Mouse (Mus musculus): ENCODE measurements around the gene Kcnq1. TPM values are rescaled to one million over a fixed set of nuclear protein-coding genes. Genes with fewer than 3 reads are reported as not detected.

Kcnq1 gene
- total and polyA plus RNA-seq, 2 experiments from 2014 or later: 1.00 to 2.0 TPM

- Histone ChIP-seq H3K36me3 (ENCODE audit: insufficient read depth) (no peaks in the 10 kb centered on the region), H3K9ac (no peak overlapping the region), H3K4me2 (ENCODE audit: low read depth) (no peak overlapping the region), H3K9me3 (ENCODE audit: low read length) (no peaks in the 10 kb centered on the region), H3K4me3 (ENCODE audit: low read depth, low read length) (no peak overlapping the region), H3K27ac (ENCODE audit: low read depth, low read length) (no peak overlapping the region), H3K4me1 (ENCODE audit: insufficient read depth) (no peaks in the 10 kb centered on the region), H3K27me3 (ENCODE audit: insufficient read depth, low read length) (peaks cover 30% of the 10 kb centered on the region)
- DNase-seq: no peak
- TF ChIP-seq CTCF (IDR thresholded peaks at IDR 0.05; ENCODE audit: low read depth): no peak
- no peak for ATAC-seq
- 72% methylated on average over 1 of the region's 1 CpGs for WGBS
These were observed 250.9 kb downstream of the Kcnq1 start for GRCm38 (mm10) chr7:143357109-143357508.

GRCm38 (mm10) chr7:143357831-143358230 is 251.7 kb downstream of the Kcnq1 start:
- no peaks in the 10 kb centered on the region for H3K9me3 ChIP-seq (ENCODE audit: low read length)
- H3K4me2 ChIP-seq (ENCODE audit: low read depth): no peak overlapping the region
- 81% methylated on average over 4 of the region's 4 CpGs for WGBS
- no peaks in the 10 kb centered on the region for H3K4me1 ChIP-seq (ENCODE audit: insufficient read depth)
- H3K36me3 ChIP-seq (ENCODE audit: insufficient read depth): no peaks in the 10 kb centered on the region
- TF ChIP-seq CTCF (IDR thresholded peaks at IDR 0.05; ENCODE audit: low read depth): no peak
- no peak overlapping the region for H3K9ac ChIP-seq
- DNase-seq: no peak
- no peak overlapping the region for H3K27ac ChIP-seq (ENCODE audit: low read depth, low read length)
- peaks cover 34% of the 10 kb centered on the region for H3K27me3 ChIP-seq (ENCODE audit: insufficient read depth, low read length)
- ATAC-seq: no peak
- H3K4me3 ChIP-seq (ENCODE audit: low read depth, low read length): no peak overlapping the region

GRCm38 (mm10) chr7:143359762-143360161 is 253.6 kb downstream of the Kcnq1 start:
- Histone ChIP-seq H3K4me1 (ENCODE audit: insufficient read depth) (no peaks in the 10 kb centered on the region), H3K9ac (no peak overlapping the region), H3K9me3 (ENCODE audit: low read length) (no peaks in the 10 kb centered on the region), H3K36me3 (ENCODE audit: insufficient read depth) (no peaks in the 10 kb centered on the region), H3K4me3 (ENCODE audit: low read depth, low read length) (no peak overlapping the region), H3K4me2 (ENCODE audit: low read depth) (no peak overlapping the region), H3K27me3 (ENCODE audit: insufficient read depth, low read length) (peaks cover 43% of the 10 kb centered on the region), H3K27ac (ENCODE audit: low read depth, low read length) (no peak overlapping the region)
- WGBS: 82% methylated on average over 1 of the region's 1 CpGs
- no peak for ATAC-seq
- no peak for TF ChIP-seq CTCF (IDR thresholded peaks at IDR 0.05; ENCODE audit: low read depth)
- DNase-seq: no peak

- no peak overlapping the region for H3K4me3 ChIP-seq (ENCODE audit: low read depth, low read length)
- TF ChIP-seq CTCF (IDR thresholded peaks at IDR 0.05; ENCODE audit: low read depth): no peak
- H3K4me2 ChIP-seq (ENCODE audit: low read depth): no peak overlapping the region
- ATAC-seq: no peak
- no peaks in the 10 kb centered on the region for H3K4me1 ChIP-seq (ENCODE audit: insufficient read depth)
- DNase-seq: no peak
- peaks cover 43% of the 10 kb centered on the region for H3K27me3 ChIP-seq (ENCODE audit: insufficient read depth, low read length)
- no peak overlapping the region for H3K27ac ChIP-seq (ENCODE audit: low read depth, low read length)
- no peaks in the 10 kb centered on the region for H3K36me3 ChIP-seq (ENCODE audit: insufficient read depth)
- no peak overlapping the region for H3K9ac ChIP-seq
- 70% methylated on average over 5 of the region's 5 CpGs for WGBS
- H3K9me3 ChIP-seq (ENCODE audit: low read length): no peaks in the 10 kb centered on the region
These were observed 254.6 kb downstream of the Kcnq1 start for GRCm38 (mm10) chr7:143360776-143361175.

- no peak for ATAC-seq
- 89% methylated on average over 7 of the region's 7 CpGs for WGBS
- Histone ChIP-seq H3K9me3 (ENCODE audit: low read length) (no peaks in the 10 kb centered on the region), H3K36me3 (ENCODE audit: insufficient read depth) (no peaks in the 10 kb centered on the region), H3K4me2 (ENCODE audit: low read depth) (no peak overlapping the region), H3K27ac (ENCODE audit: low read depth, low read length) (no peak overlapping the region), H3K4me1 (ENCODE audit: insufficient read depth) (no peaks in the 10 kb centered on the region), H3K27me3 (ENCODE audit: insufficient read depth, low read length) (peaks cover 54% of the 10 kb centered on the region), H3K9ac (no peak overlapping the region), H3K4me3 (ENCODE audit: low read depth, low read length) (no peak overlapping the region)
- TF ChIP-seq CTCF (IDR thresholded peaks at IDR 0.05; ENCODE audit: low read depth): no peak
- peak; percentile 15 for DNase-seq
These were observed 258.1 kb downstream of the Kcnq1 start for GRCm38 (mm10) chr7:143364092-143364832.

GRCm38 (mm10) chr7:143364969-143365839 is 259.0 kb downstream of the Kcnq1 start:
- no peak for TF ChIP-seq CTCF (IDR thresholded peaks at IDR 0.05; ENCODE audit: low read depth)
- 62% methylated on average over 8 of the region's 8 CpGs for WGBS
- no peaks in the 10 kb centered on the region for H3K4me1 ChIP-seq (ENCODE audit: insufficient read depth)
- ATAC-seq (no peak), DNase-seq (no peak)
- H3K27me3 ChIP-seq (ENCODE audit: insufficient read depth, low read length): peaks cover 55% of the 10 kb centered on the region
- H3K4me2 ChIP-seq (ENCODE audit: low read depth): no peak overlapping the region
- H3K9me3 ChIP-seq (ENCODE audit: low read length): no peaks in the 10 kb centered on the region
- no peak overlapping the region for H3K9ac ChIP-seq
- H3K36me3 ChIP-seq (ENCODE audit: insufficient read depth): no peaks in the 10 kb centered on the region
- H3K27ac ChIP-seq (ENCODE audit: low read depth, low read length): no peak overlapping the region
- H3K4me3 ChIP-seq (ENCODE audit: low read depth, low read length): no peak overlapping the region
